Mouse (Mus musculus): ENCODE data around the gene Tomm20l. TPM values are rescaled to one million over a fixed set of nuclear protein-coding genes. Genes with fewer than 3 reads are reported as not detected.

Gene Tomm20l
- not detected for total RNA-seq (2023)

GRCm38 (mm10) chr12:71111331-71111730 is at the start of gene Tomm20l:
Gene Tomm20l, plus strand, starts transcription at chr12:71111428.

GRCm38 (mm10) chr12:71136130-71136973 is 25.1 kb downstream of the Tomm20l start, which contains the start of the genes Timm9 and 2700049A03Rik:
Gene Timm9, minus strand, starts transcription at chr12:71136684.
Gene 2700049A03Rik, plus strand, starts transcription at chr12:71136848.

Other genes with a start within 250 kb of the Tomm20l start
- 100 to 1,000 TPM in 1 of 2 experiments, 10 to 100 TPM in 1; 90.6 to 108 TPM for gene Actr10, start 173.6 kb upstream of the Tomm20l start, total RNA-seq (2023)
- 100 to 1,000 TPM; 122 to 133 TPM for gene Psma3, start 136.8 kb upstream of the Tomm20l start, total RNA-seq (2023)
- 10 to 100 TPM; 62.6 to 65.7 TPM for gene Arid4a, start 95.4 kb upstream of the Tomm20l start, total RNA-seq (2023)
- 1 to 10 TPM; 8.4 to 8.6 TPM for gene Timm9, start 25.3 kb downstream of the Tomm20l start, total RNA-seq (2023)
- gene 2700049A03Rik, start 25.4 kb downstream of the Tomm20l start, total RNA-seq (2023), result 1 to 10 TPM; 6.9 to 7.5 TPM
- under 1 TPM in 1 of 2 experiments, not detected in 1; 0.09 TPM for gene Dact1, start 198.5 kb downstream of the Tomm20l start, total RNA-seq (2023)